Mouse (Mus musculus) limb, embryonic 12.5 days (tissue): ENCODE results near the gene Psd. TPM values are rescaled to one million over a fixed set of nuclear protein-coding genes. Genes with fewer than 3 reads are reported as not detected.

Experiments used
- ATAC-seq: fragments of 200-750 bp; cut with Nextera tagmentation; 2 replicates; pipeline ENCODE4 v1.8.0; 2017; ENCODE audit warnings: low read depth, moderate TSS enrichment; ENCODE audit not compliant: insufficient number of reproducible peaks, insufficient read depth, low FRiP score, low TSS enrichment
- H3K27ac ChIP-seq: fragments of 300-500 bp; sonication (generic); 2 replicates; pipeline ENCODE4 v1.5.1; 2016; ENCODE audit warnings: mild to moderate bottlenecking, moderate library complexity
- H3K27me3 ChIP-seq: fragments of 300-500 bp; sonication (generic); 2 replicates; pipeline ENCODE4 v1.6.1; 2016; ENCODE audit warnings: mild to moderate bottlenecking, moderate library complexity
- H3K36me3 ChIP-seq: fragments of 300-500 bp; sonication (generic); 2 replicates; pipeline ENCODE4 v1.6.1; 2016; ENCODE audit warnings: mild to moderate bottlenecking, moderate library complexity
- H3K4me1 ChIP-seq: fragments of 300-500 bp; sonication (generic); replicated peaks from 2 replicates; pipeline ENCODE4 v1.6.1; 2016
- H3K4me2 ChIP-seq: fragments of 300-500 bp; sonication (generic); 2 replicates; pipeline ENCODE4 v1.6.1; 2016; ENCODE audit warnings: mild to moderate bottlenecking, moderate library complexity
- H3K4me3 ChIP-seq: fragments of 300-500 bp; sonication (generic); replicated peaks from 2 replicates; pipeline ENCODE4 v1.5.1; 2016; ENCODE audit warnings: mild to moderate bottlenecking
- H3K9ac ChIP-seq: fragments of 300-500 bp; sonication (generic); replicated peaks from 2 replicates; pipeline ENCODE4 v1.6.1; 2016; ENCODE audit warnings: mild to moderate bottlenecking, moderate library complexity
- H3K9me3 ChIP-seq: fragments of 300-500 bp; sonication (generic); 2 replicates; pipeline ENCODE4 v1.6.1; 2016; ENCODE audit warnings: mild to moderate bottlenecking, moderate library complexity
- WGBS: fragments of 180-500 bp; shearing (Covaris S2); methylation state at CpG from one replicate; pipeline ENCODE4 v1.1.7; 2016; 5-methylcytosine and 5-hydroxymethylcytosine counted together
- polyA plus RNA-seq: library from polyadenylated mRNA; unstranded; fragments of >200 nt; fragmentation: Nextera tagmentation; extraction: Ambion mirVana; gene quantifications from 2 replicates; pipeline ENCODE4 v1.2.1, GENCODE M21; 2016

The Psd gene
- polyA plus RNA-seq, 1 experiment from 2014 or later: 3.0 TPM

DNA sequence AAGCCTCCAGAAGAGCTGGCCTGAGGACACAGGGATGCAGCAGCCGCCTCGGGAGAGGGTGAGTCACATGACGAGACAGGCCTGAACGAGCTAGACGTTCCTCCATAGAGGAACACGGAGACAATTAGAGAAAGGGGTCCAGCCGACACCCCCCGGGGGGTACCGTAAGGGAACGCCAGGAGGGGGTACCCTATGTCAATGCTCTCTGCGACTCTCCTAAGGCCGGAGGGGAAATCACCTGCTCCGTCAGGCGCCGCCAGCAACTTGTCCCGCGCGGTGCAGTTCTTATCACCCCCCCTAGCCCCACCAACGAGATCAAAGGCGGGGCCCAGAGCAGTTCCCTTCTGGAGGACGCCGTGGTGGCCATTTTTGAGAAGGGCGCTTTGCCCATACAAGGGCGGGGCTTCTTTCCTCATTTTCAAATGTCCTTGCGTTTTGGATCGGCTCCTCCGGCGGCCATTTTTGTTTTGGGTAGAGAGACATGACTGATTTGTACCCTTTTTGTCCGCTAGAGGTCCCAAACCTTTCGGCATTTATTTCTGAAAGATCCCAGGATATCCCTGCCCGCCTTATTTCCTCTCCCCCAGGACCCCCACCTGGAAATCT is 11.5 kb upstream of the Psd start, which contains the start of gene Cuedc2:
Gene Cuedc2, minus strand, starts transcription at position 372 of the 606 bp plus-strand sequence.
- H3K27me3 ChIP-seq: peaks cover 9% of the 10 kb centered on the region; the same call in 1 of the 2 replicates
- H3K9ac ChIP-seq: peak within 1 kb of the TSS; percentile 77
- H3K27ac ChIP-seq: 0 out of 2 replicates have a peak within 1 kb of the TSS, but pooled peaks have one; percentile 50
- peak within 1 kb of the TSS; percentile 71 for H3K4me3 ChIP-seq
- H3K36me3 ChIP-seq: no peaks in the 10 kb centered on the region
- peaks cover 7% of the 10 kb centered on the region for H3K4me1 ChIP-seq
- WGBS: under 1% methylated on average over 31 of the region's 31 CpGs
- H3K9me3 ChIP-seq: no peaks in the 10 kb centered on the region
- H3K4me2 ChIP-seq: peak within 1 kb of the TSS; percentile 79
- ATAC-seq: peak; percentile 69

- Histone ChIP-seq H3K27me3 (peaks cover 9% of the 10 kb centered on the region; the same call in 1 of the 2 replicates), H3K9ac (peak overlapping the region; percentile 77), H3K9me3 (no peaks in the 10 kb centered on the region), H3K4me2 (peak overlapping the region; percentile 79), H3K4me3 (peak overlapping the region; percentile 71), H3K36me3 (0 out of 2 replicates have a peak, but pooled peaks cover 3% of the 10 kb centered on the region), H3K27ac (0 out of 2 replicates have a peak overlapping the region, but pooled peaks have one; percentile 50), H3K4me1 (peaks cover 7% of the 10 kb centered on the region)
- WGBS: 38% methylated on average over 15 of the region's 15 CpGs
- 0 out of 2 replicates have a peak, but pooled peaks have one; percentile 20 for ATAC-seq
These were observed 10.9 kb upstream of the Psd start for GRCm38 (mm10) chr19:46337719-46338330.

DNA sequence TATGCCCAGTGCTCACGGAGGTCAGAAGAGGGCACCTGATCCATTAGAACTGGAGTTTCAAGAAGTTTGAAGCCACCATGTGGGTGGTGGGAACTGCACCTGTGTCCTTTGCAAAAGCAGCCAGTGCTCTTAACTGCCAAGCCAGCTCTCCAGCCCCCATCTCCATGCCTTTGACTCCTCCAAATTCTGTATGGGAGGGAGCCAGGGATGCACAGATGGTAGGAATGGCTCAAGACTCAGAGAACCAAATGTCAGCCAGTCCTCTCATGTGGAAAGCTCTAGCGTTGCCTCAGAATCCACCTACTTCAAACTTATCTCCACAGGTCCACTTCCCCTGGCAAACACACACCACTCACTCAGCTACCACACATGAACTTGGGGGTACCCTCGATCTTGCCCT is 7.0 kb upstream of the Psd start:
- no peaks in the 10 kb centered on the region for H3K9me3 ChIP-seq
- H3K36me3 ChIP-seq: peaks cover 28% of the 10 kb centered on the region
- peaks cover 20% of the 10 kb centered on the region for H3K4me1 ChIP-seq
- H3K27me3 ChIP-seq: peaks cover 6% of the 10 kb centered on the region
- H3K4me2 ChIP-seq: no peak overlapping the region
- no peak for ATAC-seq
- 89% methylated on average over 3 of the region's 3 CpGs for whole genome bisulfite sequencing
- H3K4me3 ChIP-seq: no peak overlapping the region
- no peak overlapping the region for H3K27ac ChIP-seq
- H3K9ac ChIP-seq: no peak overlapping the region

GRCm38 (mm10) chr19:46332721-46333339 is 5.9 kb upstream of the Psd start:
- no peak overlapping the region for H3K4me2 ChIP-seq
- no peak overlapping the region for H3K27ac ChIP-seq
- peaks cover 21% of the 10 kb centered on the region for H3K4me1 ChIP-seq

GRCm38 (mm10) chr19:46331936-46332335 is 5.0 kb upstream of the Psd start:
- Histone ChIP-seq H3K9ac (no peak overlapping the region), H3K4me1 (peaks cover 24% of the 10 kb centered on the region), H3K27ac (no peak overlapping the region), H3K4me3 (no peak overlapping the region), H3K4me2 (no peak overlapping the region), H3K36me3 (peaks cover 28% of the 10 kb centered on the region), H3K9me3 (no peaks in the 10 kb centered on the region), H3K27me3 (peaks cover 16% of the 10 kb centered on the region)
- no peak for ATAC-seq
- 87% methylated on average over 3 of the region's 3 CpGs for WGBS

More at GRCm38 (mm10) chr19:46332721-46333339, 5.9 kb upstream of the Psd start:
- Histone ChIP-seq H3K4me3 (no peak overlapping the region), H3K27me3 (peaks cover 8% of the 10 kb centered on the region), H3K36me3 (peaks cover 28% of the 10 kb centered on the region), H3K9me3 (no peaks in the 10 kb centered on the region), H3K9ac (no peak overlapping the region)
- no peak for ATAC-seq
- WGBS: 73% methylated on average over 7 of the region's 7 CpGs

DNA sequence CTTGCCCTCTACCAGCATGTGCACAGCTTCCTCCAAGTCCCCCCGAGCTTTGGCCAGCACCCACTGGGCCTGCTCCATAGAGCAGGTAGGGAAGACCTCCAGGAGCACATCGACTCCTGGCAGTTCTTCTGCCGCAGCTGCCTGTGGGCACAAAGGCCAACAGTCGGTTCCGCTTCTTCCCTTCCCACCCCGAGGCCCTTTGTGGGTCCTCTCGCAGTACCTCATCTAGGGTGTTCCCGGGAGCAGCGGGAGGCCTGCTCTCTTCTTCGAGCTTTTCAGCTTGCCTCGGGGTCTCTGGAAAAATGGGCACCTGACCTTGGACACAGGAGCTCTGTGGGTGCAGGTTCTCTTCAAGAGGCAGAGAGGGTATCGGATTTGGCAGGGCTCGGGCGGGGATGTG is 4.4 kb upstream of the Psd start:
- Histone ChIP-seq H3K4me1 (peaks cover 30% of the 10 kb centered on the region), H3K4me3 (no peak overlapping the region)

DNA sequence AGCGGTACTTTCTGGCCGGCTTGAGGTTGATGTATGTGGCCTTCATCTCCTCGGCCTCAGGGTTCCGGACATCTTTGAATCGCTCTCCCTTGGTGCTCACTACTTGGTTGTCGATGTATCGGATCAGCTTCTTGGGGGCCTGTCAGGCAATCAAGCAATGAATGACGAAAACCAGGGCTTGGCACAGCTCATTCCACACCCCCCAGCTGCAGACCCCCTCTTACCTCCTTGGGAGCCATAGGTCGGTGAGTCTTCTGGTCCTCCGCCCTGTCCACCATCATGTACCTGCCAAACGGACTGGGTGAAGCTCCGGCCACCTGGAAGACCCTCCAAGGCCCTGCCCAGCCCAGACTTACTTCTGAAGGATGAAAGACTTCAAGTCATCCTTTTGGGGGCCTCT is 3.7 kb upstream of the Psd start:
- no peaks in the 10 kb centered on the region for H3K9me3 ChIP-seq
- WGBS: 94% methylated on average over 12 of the region's 12 CpGs
- H3K4me1 ChIP-seq: peaks cover 31% of the 10 kb centered on the region
- ATAC-seq: no peak
- no peak overlapping the region for H3K4me3 ChIP-seq
- H3K27me3 ChIP-seq: peaks cover 29% of the 10 kb centered on the region
- H3K36me3 ChIP-seq: peaks cover 28% of the 10 kb centered on the region
- H3K27ac ChIP-seq: no peak overlapping the region
- no peak overlapping the region for H3K9ac ChIP-seq
- H3K4me2 ChIP-seq: no peak overlapping the region

More for the DNA sequence above, 4.4 kb upstream of the Psd start:
- H3K4me2 ChIP-seq: no peak overlapping the region
- no peak overlapping the region for H3K27ac ChIP-seq
- peaks cover 28% of the 10 kb centered on the region for H3K36me3 ChIP-seq
- no peaks in the 10 kb centered on the region for H3K9me3 ChIP-seq
- no peak overlapping the region for H3K9ac ChIP-seq
- 91% methylated on average over 14 of the region's 14 CpGs for WGBS
- H3K27me3 ChIP-seq: peaks cover 23% of the 10 kb centered on the region
- ATAC-seq: no peak

- Histone ChIP-seq H3K4me3 (peak overlapping the region; percentile 17), H3K27ac (no peak overlapping the region), H3K4me1 (peaks cover 31% of the 10 kb centered on the region), H3K27me3 (peaks cover 36% of the 10 kb centered on the region), H3K4me2 (peak overlapping the region; percentile 99), H3K36me3 (peaks cover 28% of the 10 kb centered on the region), H3K9ac (no peak overlapping the region), H3K9me3 (no peaks in the 10 kb centered on the region)
- 6% methylated on average over 16 of the region's 16 CpGs for WGBS
- ATAC-seq: no peak
These were observed 3.0 kb upstream of the Psd start for GRCm38 (mm10) chr19:46329951-46330350.

GRCm38 (mm10) chr19:46329031-46329641 is 2.2 kb upstream of the Psd start:
- Histone ChIP-seq H3K27ac (peak overlapping the region; percentile 84), H3K36me3 (peaks cover 28% of the 10 kb centered on the region), H3K4me3 (peak overlapping the region; percentile 69), H3K4me2 (peak overlapping the region; percentile 99), H3K4me1 (peaks cover 31% of the 10 kb centered on the region), H3K9me3 (no peaks in the 10 kb centered on the region), H3K9ac (peak overlapping the region; percentile 73), H3K27me3 (peaks cover 44% of the 10 kb centered on the region)
- WGBS: 3% methylated on average over 54 of the region's 54 CpGs
- ATAC-seq: peak; percentile 6; the same call in 1 of the 2 replicates

- Histone ChIP-seq H3K4me3 (peak within 1 kb of the TSS; percentile 69), H3K9ac (peak within 1 kb of the TSS; percentile 73), H3K9me3 (no peaks in the 10 kb centered on the region), H3K4me2 (peak within 1 kb of the TSS; percentile 99), H3K36me3 (peaks cover 28% of the 10 kb centered on the region), H3K27ac (peak within 1 kb of the TSS; percentile 84), H3K4me1 (peaks cover 31% of the 10 kb centered on the region), H3K27me3 (peaks cover 52% of the 10 kb centered on the region)
- under 1% methylated on average over 81 of the region's 81 CpGs for WGBS
- ATAC-seq: peak; percentile 84
These were observed 1.4 kb upstream of the Psd start, which contains the start of gene Fbxl15 for GRCm38 (mm10) chr19:46328081-46329030. Gene Fbxl15, plus strand, starts transcription at chr19:46328184.
